Mouse (Mus musculus) pancreas, adult 10 weeks (tissue): Measurements from ENCODE around the gene Wnt11. TPM values are rescaled to one million over a fixed set of nuclear protein-coding genes. Genes with fewer than 3 reads are reported as not detected.

Experiments
- polyA plus RNA-seq: library from polyadenylated mRNA; stranded (reverse); fragments of 350-450 nt; fragmentation: Illumina TruSeq; extraction: RNeasy Lipid Tissue Mini Kit (QIAGEN cat#74804); gene quantifications from one replicate; pipeline ENCODE4 v1.2.3, GENCODE M21; 2015; ENCODE audit warnings: low read depth, low replicate concordance; ENCODE audit not compliant: insufficient read depth

Wnt11 gene
- 1.6 TPM for polyA plus RNA-seq

DNA sequence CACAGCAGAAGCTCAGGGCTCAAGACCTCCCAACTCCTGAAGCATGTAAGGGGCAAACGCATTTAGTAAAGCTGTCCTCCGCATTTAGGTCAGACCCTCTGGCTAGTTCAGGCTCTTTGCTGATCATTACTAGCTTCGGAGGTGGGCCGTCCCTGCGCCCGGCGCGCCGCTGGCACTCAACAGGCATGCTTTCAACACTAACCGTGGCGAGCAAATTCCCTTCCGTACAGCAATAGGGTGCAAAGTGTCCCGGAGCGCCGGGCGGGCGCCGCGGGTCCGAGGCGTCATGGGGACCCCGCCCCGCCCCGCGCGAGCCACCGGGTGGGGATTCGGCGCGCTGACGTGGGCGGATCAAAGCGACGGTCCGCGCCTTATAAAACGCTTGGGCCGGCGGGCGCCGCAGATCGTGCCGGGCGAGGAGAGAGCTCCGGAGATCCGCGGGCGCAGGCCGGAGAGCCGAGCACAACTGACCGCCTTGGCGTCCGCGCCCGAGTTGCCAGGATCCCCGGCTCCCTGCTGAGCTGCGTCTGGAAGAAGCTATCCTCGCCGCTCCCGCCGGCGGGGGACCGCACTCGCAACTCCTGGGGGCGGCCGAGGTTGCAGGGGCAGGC, at the start of gene Wnt11:
TSS of gene Wnt11 (plus strand) at position 402 of the 611 bp plus-strand sequence.

Other genes with a start within 250 kb of the Wnt11 start
- 5.1 TPM for gene Emsy, start 178.3 kb upstream of the Wnt11 start, polyA plus RNA-seq
- gene Thap12, start 132.0 kb upstream of the Wnt11 start, polyA plus RNA-seq = 9.9 TPM